In genomic region chr7:99482637-99483036, GRCm38 (mm10) we compare ENCODE assay signal across 8 mouse cellular contexts. TPM values are rescaled to one million over a fixed set of nuclear protein-coding genes. Genes with fewer than 3 reads are reported as not detected.
A peak's percentile ranks its signal among the peaks of the same experiment; 100 is the strongest.
DNase-seq lines count a peak whose midpoint lies in the region; ATAC-seq and TF ChIP-seq lines count a peak whose summit lies in the region.

No protein-coding gene starts in this region.

- peak overlapping the region; percentile 96 for H3K4me2 ChIP-seq in hindbrain, embryonic 14.5 days (replicated peaks)
- peak overlapping the region; percentile 80 for H3K4me2 ChIP-seq in midbrain, embryonic 15.5 days

- intact Hi-C loops in left cerebral cortex, postnatal 25 days (cut with DNase I) = no loop called here

- H3K9ac ChIP-seq in hindbrain, embryonic 14.5 days = peak overlapping the region; percentile 89
- peak overlapping the region; percentile 80 for H3K9ac ChIP-seq in midbrain, embryonic 15.5 days

- H3K27ac ChIP-seq in kidney, adult 2 months (ENCODE audit: insufficient read depth, low read depth, low read length) = no peak overlapping the region
- H3K27ac ChIP-seq in bone marrow, adult 2 months (ENCODE audit: control insufficient read depth, insufficient read depth, low read depth, low read length, poor library complexity) = no peak overlapping the region
- H3K27ac ChIP-seq in hindbrain, embryonic 14.5 days = peak overlapping the region; percentile 74; the same call in 1 of the 2 replicates
- peak overlapping the region; percentile 87 for H3K27ac ChIP-seq in midbrain, embryonic 15.5 days

- no peak for TF ChIP-seq POLR2A in kidney, adult 2 months (IDR thresholded peaks at IDR 0.05; ENCODE audit: low read depth, low read length)
- no peak for TF ChIP-seq POLR2A in bone marrow, adult 2 months (IDR thresholded peaks at IDR 0.05; ENCODE audit: borderline replicate concordance, control insufficient read depth, low read depth, low read length)

- peaks cover 7% of the 10 kb centered on the region; the same call in 1 of the 2 replicates for H3K36me3 ChIP-seq in kidney, adult 2 months (ENCODE audit: control insufficient read depth, insufficient read depth, low read length)
- H3K36me3 ChIP-seq in hindbrain, embryonic 14.5 days (replicated peaks; ENCODE audit: control insufficient read depth, insufficient read depth) = peaks cover 50% of the 10 kb centered on the region
- H3K36me3 ChIP-seq in midbrain, embryonic 15.5 days (replicated peaks) = peaks cover 39% of the 10 kb centered on the region

- H3K4me1 ChIP-seq in kidney, adult 2 months (ENCODE audit: control insufficient read depth, insufficient read depth, low read length) = peaks cover 9% of the 10 kb centered on the region; the same call in 1 of the 2 replicates
- H3K4me1 ChIP-seq in bone marrow, adult 2 months (ENCODE audit: control insufficient read depth, insufficient read depth, low read length) = peaks cover 2% of the 10 kb centered on the region
- H3K4me1 ChIP-seq in hindbrain, embryonic 14.5 days (replicated peaks; ENCODE audit: control insufficient read depth, insufficient read depth, low read length) = peaks cover 26% of the 10 kb centered on the region
- peaks cover 43% of the 10 kb centered on the region for H3K4me1 ChIP-seq in midbrain, embryonic 15.5 days

- TF ChIP-seq CTCF in kidney, adult 2 months (conservative IDR thresholded peaks at IDR 0.05; ENCODE audit: insufficient read depth, insufficient read length, low read depth, low read length) = no peak
- no peak for TF ChIP-seq CTCF in bone marrow, adult 2 months (IDR thresholded peaks at IDR 0.05; ENCODE audit: control insufficient read depth, insufficient read depth, low read length)

- no peaks in the 10 kb centered on the region for H3K27me3 ChIP-seq in kidney, adult 2 months (replicated peaks; ENCODE audit: control insufficient read depth, insufficient read depth, low read length)
- H3K27me3 ChIP-seq in hindbrain, embryonic 14.5 days (ENCODE audit: control insufficient read depth, insufficient read depth, low read length) = no peaks in the 10 kb centered on the region
- H3K27me3 ChIP-seq in midbrain, embryonic 15.5 days (replicated peaks) = peaks cover 8% of the 10 kb centered on the region; the same call in 1 of the 2 replicates

- WGBS in kidney, adult 2 months = 2% methylated on average over 6 of the region's 6 CpGs
- WGBS in bone marrow, adult 2 months = 0% methylated on average over 6 of the region's 6 CpGs
- WGBS in hindbrain, embryonic 14.5 days = 4% methylated on average over 6 of the region's 6 CpGs
- WGBS in midbrain, embryonic 15.5 days = 4% methylated on average over 6 of the region's 6 CpGs

- no peak for DNase-seq in kidney, adult 2 months
- DNase-seq in kidney, postnatal 25 days = no peak
- DNase-seq in hindbrain, embryonic 14.5 days (ENCODE audit: low spot score) = no peak
- no peak for DNase-seq in left cerebral cortex, postnatal 25 days (ENCODE audit: low spot score in 2 of 2)
- no peak for DNase-seq in left cerebral cortex, adult 11 months (ENCODE audit: low spot score)
- DNase-seq in embryo, embryonic 11 days = no peak

- no peaks in the 10 kb centered on the region for H3K9me3 ChIP-seq in hindbrain, embryonic 14.5 days (ENCODE audit: control insufficient read depth, low read length)
- no peaks in the 10 kb centered on the region for H3K9me3 ChIP-seq in midbrain, embryonic 15.5 days

- no peak for ATAC-seq in hindbrain, embryonic 14.5 days (ENCODE audit: low FRiP score)
- ATAC-seq in midbrain, embryonic 15.5 days (replicated peaks) = no peak

- H3K4me3 ChIP-seq in kidney, adult 2 months (ENCODE audit: insufficient read depth, low read depth, low read length) = peak overlapping the region; percentile 67
- H3K4me3 ChIP-seq in bone marrow, adult 2 months (replicated peaks; ENCODE audit: control insufficient read depth, low read depth, low read length) = peak overlapping the region; percentile 95
- peak overlapping the region; percentile 76 for H3K4me3 ChIP-seq in hindbrain, embryonic 14.5 days (replicated peaks; ENCODE audit: low read length)
- peak overlapping the region; percentile 73 for H3K4me3 ChIP-seq in midbrain, embryonic 15.5 days

RNA-seq across cellular contexts. Expression of gene Rps3, which starts 0.9 kb away (rescaled TPM):
- 240 and 386 TPM in 2 replicates for polyA plus RNA-seq in kidney, adult 2 months (2012; rRNA removed)
- polyA plus RNA-seq in bone marrow, adult 2 months (2011; ENCODE audit: insufficient read depth, insufficient read length, low replicate concordance, missing spikeins) = 490 and 757 TPM in 2 replicates
- 445 and 515 TPM in 2 replicates for polyA plus RNA-seq in hindbrain, embryonic 14.5 days (2014; fragmentation: Nextera tagmentation; extraction: Ambion mirVana)
- polyA plus RNA-seq in midbrain, embryonic 15.5 days (2015; fragmentation: Nextera tagmentation; extraction: Ambion mirVana) = 382 and 405 TPM in 2 replicates
- 100 to 1,000 TPM; 230 to 233 TPM for total RNA-seq in left cerebral cortex, postnatal 25 days (2021)

RNA-seq across cellular contexts. Expression of gene Klhl35, which starts 16.8 kb away (rescaled TPM):
- polyA plus RNA-seq in kidney, adult 2 months (2012; rRNA removed) = 0.16 and 0.23 TPM in 2 replicates
- 0.83 TPM in 1 of 2 replicates, not detected in the other for polyA plus RNA-seq in bone marrow, adult 2 months (2011; ENCODE audit: insufficient read depth, insufficient read length, low replicate concordance, missing spikeins)
- 4.1 and 4.7 TPM in 2 replicates for polyA plus RNA-seq in hindbrain, embryonic 14.5 days (2014; fragmentation: Nextera tagmentation; extraction: Ambion mirVana)
- polyA plus RNA-seq in midbrain, embryonic 15.5 days (2015; fragmentation: Nextera tagmentation; extraction: Ambion mirVana) = 7.1 and 7.5 TPM in 2 replicates
- total RNA-seq in left cerebral cortex, postnatal 25 days (2021) = 1 to 10 TPM; 2.8 to 3.3 TPM

RNA-seq across cellular contexts. Expression of gene Arrb1, which starts 52.6 kb away (rescaled TPM):
- 47.1 and 48.8 TPM in 2 replicates for polyA plus RNA-seq in kidney, adult 2 months (2012; rRNA removed)
- 80.4 and 89.7 TPM in 2 replicates for polyA plus RNA-seq in bone marrow, adult 2 months (2011; ENCODE audit: insufficient read depth, insufficient read length, low replicate concordance, missing spikeins)
- 9.8 and 10.1 TPM in 2 replicates for polyA plus RNA-seq in hindbrain, embryonic 14.5 days (2014; fragmentation: Nextera tagmentation; extraction: Ambion mirVana)
- polyA plus RNA-seq in midbrain, embryonic 15.5 days (2015; fragmentation: Nextera tagmentation; extraction: Ambion mirVana) = 20.1 and 20.3 TPM in 2 replicates
- 100 to 1,000 TPM; 180 to 181 TPM for total RNA-seq in left cerebral cortex, postnatal 25 days (2021)

Comparison
In these comparisons a context has a peak if more than half of its experiments do, and no peak if none do; other contexts are left out.
1. H3K27ac ChIP-seq: peak in hindbrain, embryonic 14.5 days (single experiment) and midbrain, embryonic 15.5 days (single experiment); none in kidney, adult 2 months (single experiment) and bone marrow, adult 2 months (single experiment).
2. Peak in every context shown above with its lines, with median percentiles within 50 percentile points of each other: H3K4me3 ChIP-seq.